Mouse (Mus musculus) brain, embryonic 14.5 days (tissue): ENCODE results near the gene Shmt2.

Source experiments
- CTCF ChIP-seq: fragments of 200-500 bp; IDR thresholded peaks from 2 replicates; pipeline ENCODE4 v1.5.1; 2012; ENCODE audit warnings: inconsistent platforms, mild to moderate bottlenecking, moderate library complexity, borderline replicate concordance; ENCODE audit not compliant: insufficient read depth, insufficient read length; ENCODE audit errors: extremely low read depth
- POLR2A ChIP-seq: fragments of 200-500 bp; IDR thresholded peaks from 2 replicates; pipeline ENCODE4 v1.6.1; 2012; ENCODE audit warnings: mild to moderate bottlenecking, inconsistent platforms, borderline replicate concordance; ENCODE audit not compliant: poor library complexity, insufficient read depth, insufficient read length, severe bottlenecking; ENCODE audit errors: extremely low read depth

- TF ChIP-seq POLR2A (no peak), CTCF (no peak)
These were observed 5.2 kb upstream of the Shmt2 start for GRCm38 (mm10) chr10:127527481-127527880.
